Mouse (Mus musculus) urinary bladder, adult 18-20 months (tissue): ENCODE data around the gene Pla2g7.

Experiments used
- DNase-seq, 2 experiments: peaks; one replicate each; pipeline ENCODE4 v3.0.0; 2022; ENCODE audit warnings: low spot score in 2 of 2, mixed read lengths in 2 of 2

The Pla2g7 gene

GRCm38 (mm10) chr17:43645136-43645535 is 77.2 kb downstream of the Pla2g7 start:
- no peak for DNase-seq

DNA sequence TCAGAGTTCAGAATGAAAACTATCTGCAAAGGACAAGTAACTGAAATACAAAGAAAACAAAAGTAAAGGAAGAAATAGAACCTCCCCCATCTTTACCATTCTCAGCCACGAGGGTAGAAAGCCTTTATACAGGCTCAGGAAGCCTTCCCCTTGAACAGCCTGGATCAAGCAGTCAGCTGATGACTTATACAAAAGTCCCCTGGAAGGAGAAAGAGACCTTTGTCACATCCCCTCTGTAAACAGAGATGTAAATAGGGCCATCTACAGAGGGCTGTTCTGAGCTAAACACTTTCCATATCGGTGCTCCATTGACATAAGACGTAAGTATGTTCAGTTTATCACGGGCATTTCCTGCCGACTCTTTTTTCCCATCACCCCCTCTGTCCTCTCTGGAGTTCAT is 79.0 kb downstream of the Pla2g7 start:
- DNase-seq, result no peak

DNA sequence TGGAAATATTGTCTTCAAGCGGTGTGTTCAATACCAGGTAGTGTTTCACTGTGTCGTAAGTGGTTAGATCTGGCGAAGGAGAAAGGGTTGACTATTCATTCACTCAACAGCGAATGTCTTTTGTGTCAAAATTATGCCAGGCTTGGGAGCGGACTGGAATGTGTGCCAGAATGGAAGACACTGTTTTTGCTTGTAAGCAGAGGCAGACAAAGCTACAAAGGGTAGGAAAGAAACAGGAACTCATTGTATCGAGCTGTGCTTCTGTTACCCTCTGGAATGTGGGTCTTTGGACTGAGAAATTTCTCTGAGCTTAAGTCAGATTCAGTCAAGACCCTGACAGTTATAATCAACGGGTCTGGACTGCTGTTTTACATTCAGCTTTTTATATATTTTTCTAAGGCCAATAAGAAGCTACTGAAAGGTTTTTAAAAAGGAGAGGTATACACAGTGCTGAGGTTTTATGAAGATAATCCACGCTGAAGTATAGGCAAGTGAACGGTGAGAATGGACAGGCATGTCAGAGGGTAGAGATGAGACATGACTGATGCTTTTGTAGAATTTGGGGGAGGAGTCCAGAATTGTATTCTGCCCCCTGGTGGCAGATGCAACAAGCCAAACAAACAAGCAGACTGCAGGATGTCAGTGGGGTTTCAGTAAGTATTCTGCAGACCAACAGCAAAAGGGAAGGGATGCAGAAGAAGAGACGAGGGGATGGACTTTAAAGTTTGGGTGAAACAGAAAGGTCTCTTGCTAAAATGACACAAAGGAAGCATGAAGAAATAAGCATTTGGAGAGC is 81.9 kb downstream of the Pla2g7 start:
- no peak for DNase-seq

GRCm38 (mm10) chr17:43651314-43652046 is 83.6 kb downstream of the Pla2g7 start:
- DNase-seq, result no peak
